Mouse (Mus musculus) heart, postnatal 0 days (tissue): ENCODE measurements around the gene Gm28053. TPM values are rescaled to one million over a fixed set of nuclear protein-coding genes. Genes with fewer than 3 reads are reported as not detected.

ENCODE experiments used
- ATAC-seq: fragments of 200-750 bp; cut with Nextera tagmentation; 2 replicates; pipeline ENCODE4 v1.8.0; 2017; ENCODE audit warnings: low read depth, moderate number of reproducible peaks, moderate library complexity; ENCODE audit not compliant: insufficient read depth
- DNase-seq: peaks from one replicate; pipeline ENCODE4 v3.0.0-alpha.2; 2016; ENCODE audit warnings: low spot score
- H3K27ac ChIP-seq: fragments of 300-500 bp; sonication (generic); 2 replicates; pipeline ENCODE4 v1.5.1; 2014; ENCODE audit warnings: low read depth, mild to moderate bottlenecking
- H3K27me3 ChIP-seq: fragments of 300-500 bp; sonication (generic); 2 replicates; pipeline ENCODE4 v1.6.1; 2014; ENCODE audit warnings: low read length, mixed read lengths; ENCODE audit not compliant: control insufficient read depth, insufficient read depth
- H3K36me3 ChIP-seq: fragments of 300-500 bp; sonication (generic); replicated peaks from 2 replicates; pipeline ENCODE4 v1.6.1; 2014; ENCODE audit warnings: low read length, mixed read lengths; ENCODE audit not compliant: control insufficient read depth, insufficient read depth
- H3K4me1 ChIP-seq: fragments of 300-500 bp; sonication (generic); 2 replicates; pipeline ENCODE4 v1.6.1; 2014; ENCODE audit warnings: antibody characterized with exemption; ENCODE audit not compliant: control insufficient read depth, insufficient read depth
- H3K4me2 ChIP-seq: fragments of 300-500 bp; sonication (generic); 2 replicates; pipeline ENCODE4 v1.6.1; 2014; ENCODE audit warnings: low read depth, mild to moderate bottlenecking, low read length, moderate library complexity
- H3K4me3 ChIP-seq: fragments of 300-500 bp; sonication (generic); 2 replicates; pipeline ENCODE4 v1.5.1; 2014; ENCODE audit warnings: low read depth, low read length
- H3K9ac ChIP-seq: fragments of 300-500 bp; sonication (generic); replicated peaks from 2 replicates; pipeline ENCODE4 v1.6.1; 2014; ENCODE audit warnings: low read depth, low read length, mixed read lengths
- H3K9me3 ChIP-seq: fragments of 300-500 bp; sonication (generic); replicated peaks from 2 replicates; pipeline ENCODE4 v1.6.1; 2016; ENCODE audit warnings: low read length; ENCODE audit not compliant: control insufficient read depth
- CTCF ChIP-seq: IDR thresholded peaks from 2 replicates; pipeline ENCODE4 v1.5.1; 2016; ENCODE audit warnings: antibody characterized with exemption, control low read depth, low read depth
- EP300 ChIP-seq: IDR thresholded peaks from 2 replicates; pipeline ENCODE4 v1.6.1; 2016; ENCODE audit warnings: antibody characterized with exemption, low read depth
- WGBS: fragments of 180-500 bp; shearing (Covaris S2); extraction: QIAGEN DNeasy Blood & Tissue Kit; methylation state at CpG from one replicate; pipeline ENCODE4 v1.1.7; 2014; 5-methylcytosine and 5-hydroxymethylcytosine counted together
- polyA plus RNA-seq: library from polyadenylated mRNA; unstranded; fragments of >200 nt; fragmentation: Nextera tagmentation; extraction: Ambion mirVana; gene quantifications from 2 replicates; pipeline ENCODE4 v1.2.1, GENCODE M21; 2015
- total RNA-seq: library from RNA; depleted of rRNA; stranded (reverse); fragments of >200 nt; gene quantifications from 2 replicates; pipeline ENCODE4 v1.2.3, GENCODE M21; 2014; ENCODE audit warnings: low replicate concordance

Gene Gm28053
- total and polyA plus RNA-seq, 2 experiments from 2014 or later: 4.1 TPM; not detected in 1

GRCm38 (mm10) chr6:48742422-48743351 lies 24.3 kb downstream of the Gm28053 start:
- peak overlapping the region; percentile 50 for H3K4me2 ChIP-seq
- no peak for ATAC-seq
- no peaks in the 10 kb centered on the region for H3K9me3 ChIP-seq
- no peak for DNase-seq
- no peak overlapping the region for H3K9ac ChIP-seq
- no peak overlapping the region for H3K27ac ChIP-seq
- H3K4me1 ChIP-seq: peaks cover 10% of the 10 kb centered on the region; the same call in 1 of the 2 replicates
- peaks cover 31% of the 10 kb centered on the region for H3K27me3 ChIP-seq
- no peak for TF ChIP-seq EP300
- no peak for TF ChIP-seq CTCF
- WGBS: 18% methylated on average over 52 of the region's 52 CpGs
- H3K36me3 ChIP-seq: no peaks in the 10 kb centered on the region
- peak overlapping the region; percentile 23 for H3K4me3 ChIP-seq

GRCm38 (mm10) chr6:48745490-48745889 lies 27.1 kb downstream of the Gm28053 start:
- Histone ChIP-seq H3K4me3 (no peak overlapping the region), H3K4me1 (peaks cover 10% of the 10 kb centered on the region; the same call in 1 of the 2 replicates), H3K9me3 (no peaks in the 10 kb centered on the region), H3K27ac (peak overlapping the region; percentile 89), H3K9ac (no peak overlapping the region; the same call in 1 of the 2 replicates), H3K4me2 (peak overlapping the region; percentile 54), H3K27me3 (peaks cover 31% of the 10 kb centered on the region), H3K36me3 (no peaks in the 10 kb centered on the region)
- ATAC-seq (no peak), DNase-seq (no peak)
- no peak for TF ChIP-seq CTCF
- TF ChIP-seq EP300: no peak
- WGBS: 38% methylated on average over 2 of the region's 2 CpGs

DNA sequence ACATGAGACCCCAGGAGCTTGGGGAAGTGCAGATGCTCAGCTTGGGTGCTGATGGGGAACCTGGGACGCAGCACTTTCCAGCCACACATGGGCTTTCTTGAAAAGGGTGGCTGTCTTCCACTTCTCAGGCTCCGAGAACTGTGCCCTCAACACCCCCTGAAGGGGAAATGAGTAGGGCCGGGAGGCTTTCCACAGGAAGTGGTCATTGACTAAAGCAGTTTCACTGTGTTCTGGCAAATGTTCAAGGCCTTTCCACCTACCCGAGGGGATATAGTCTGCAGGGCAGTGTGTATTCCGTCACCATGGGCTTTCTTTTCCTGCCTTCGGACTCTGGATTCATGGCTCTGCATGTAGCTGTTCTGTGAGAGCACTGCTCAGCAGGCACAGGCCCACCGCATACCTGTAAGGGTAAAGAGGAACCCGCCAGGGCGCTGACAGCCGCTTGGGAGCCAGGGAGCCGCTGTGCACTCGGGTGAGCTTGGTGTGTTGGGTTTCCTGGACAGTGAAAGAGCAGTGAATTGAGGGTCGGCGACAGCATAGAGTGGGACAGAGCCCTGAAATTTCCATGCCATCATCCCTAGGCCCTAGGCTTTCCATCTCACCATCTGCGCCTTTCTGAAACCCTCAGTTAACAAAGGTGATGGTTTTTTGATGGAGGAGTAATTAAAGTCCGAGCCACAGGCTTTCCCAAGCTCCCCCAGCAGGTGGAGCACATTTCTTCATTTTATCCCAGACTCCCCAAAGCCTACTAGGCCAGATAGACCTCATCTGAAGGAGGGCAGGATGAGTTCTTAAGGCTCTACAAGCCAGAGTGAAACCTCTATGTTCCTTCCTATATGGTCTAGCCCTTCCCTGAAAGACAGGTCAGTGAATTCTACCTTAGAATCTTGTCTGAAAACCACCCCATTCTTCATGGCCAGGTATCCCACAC lies 27.8 kb downstream of the Gm28053 start, which contains the start of gene Gimap5:
TSS of gene Gimap5 (plus strand) at position 239 of the 931 bp plus-strand sequence.
- Histone ChIP-seq H3K9me3 (no peaks in the 10 kb centered on the region), H3K4me3 (peak within 1 kb of the TSS; percentile 40), H3K9ac (peak within 1 kb of the TSS; percentile 28; the same call in 1 of the 2 replicates), H3K4me2 (peak within 1 kb of the TSS; percentile 54), H3K36me3 (no peaks in the 10 kb centered on the region), H3K4me1 (peaks cover 10% of the 10 kb centered on the region; the same call in 1 of the 2 replicates), H3K27ac (peak within 1 kb of the TSS; percentile 89), H3K27me3 (peaks cover 27% of the 10 kb centered on the region)
- 26% methylated on average over 16 of the region's 16 CpGs for WGBS
- ATAC-seq (peak; percentile 62), DNase-seq (peak; percentile 67)
- TF ChIP-seq EP300: 0 out of 2 replicates have a peak, but pooled peaks have one; percentile 40
- peak; percentile 51 for TF ChIP-seq CTCF

DNA sequence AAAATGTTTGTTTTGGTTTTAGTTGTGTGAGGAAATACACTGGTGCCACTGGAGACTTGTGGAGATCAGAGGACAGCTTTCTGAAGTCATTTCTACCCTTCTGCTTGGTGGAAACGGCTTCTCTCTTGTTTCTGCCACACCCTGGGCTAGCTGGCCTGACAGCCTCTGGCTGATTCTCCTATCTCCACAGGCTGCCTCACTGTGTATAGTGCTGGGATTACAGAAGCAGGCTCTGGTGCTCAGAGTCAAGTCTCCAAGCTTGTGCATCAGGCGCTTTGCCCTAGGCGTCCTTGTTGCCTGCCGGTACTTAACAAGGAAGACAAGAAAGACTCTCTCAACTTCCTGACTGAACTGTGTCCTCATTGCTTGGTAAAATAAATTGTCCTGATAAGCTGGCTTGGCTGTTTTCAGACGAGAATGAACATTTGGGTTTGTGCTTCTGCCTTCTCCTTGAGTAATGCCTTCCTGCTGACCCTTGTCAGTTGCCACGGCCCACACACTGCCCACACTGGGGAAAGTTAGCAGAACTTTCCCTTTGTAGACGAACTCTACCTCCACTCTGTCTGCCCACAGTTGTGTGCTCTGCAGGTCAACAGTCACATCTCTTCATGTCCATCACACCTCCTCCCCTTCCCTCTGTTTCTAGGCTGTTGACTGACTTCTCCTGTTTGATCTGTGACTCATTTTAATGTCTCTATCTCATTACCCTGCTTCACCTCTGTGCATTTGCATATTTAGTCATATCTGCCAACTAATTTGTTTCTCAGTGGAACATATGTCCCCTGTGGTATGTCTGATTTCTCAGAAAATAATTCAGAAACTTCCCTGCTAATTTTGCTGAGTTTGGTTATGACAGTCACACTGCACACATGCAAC lies 28.9 kb downstream of the Gm28053 start:
- H3K36me3 ChIP-seq: no peaks in the 10 kb centered on the region
- TF ChIP-seq EP300 (no peak), CTCF (no peak)
- DNase-seq (no peak), ATAC-seq (no peak)
- peaks cover 5% of the 10 kb centered on the region; the same call in 1 of the 2 replicates for H3K4me1 ChIP-seq
- peak overlapping the region; percentile 89 for H3K27ac ChIP-seq
- H3K4me3 ChIP-seq: peak overlapping the region; percentile 40
- peak overlapping the region; percentile 54 for H3K4me2 ChIP-seq
- H3K9me3 ChIP-seq: no peaks in the 10 kb centered on the region
- peaks cover 16% of the 10 kb centered on the region for H3K27me3 ChIP-seq
- WGBS: 32% methylated on average over 7 of the region's 7 CpGs
- peak overlapping the region; percentile 28; the same call in 1 of the 2 replicates for H3K9ac ChIP-seq
